Mouse (Mus musculus): ENCODE results near the gene Hoxc13.
A peak's percentile ranks its signal among the peaks of the same experiment; 100 is the strongest.

DNA sequence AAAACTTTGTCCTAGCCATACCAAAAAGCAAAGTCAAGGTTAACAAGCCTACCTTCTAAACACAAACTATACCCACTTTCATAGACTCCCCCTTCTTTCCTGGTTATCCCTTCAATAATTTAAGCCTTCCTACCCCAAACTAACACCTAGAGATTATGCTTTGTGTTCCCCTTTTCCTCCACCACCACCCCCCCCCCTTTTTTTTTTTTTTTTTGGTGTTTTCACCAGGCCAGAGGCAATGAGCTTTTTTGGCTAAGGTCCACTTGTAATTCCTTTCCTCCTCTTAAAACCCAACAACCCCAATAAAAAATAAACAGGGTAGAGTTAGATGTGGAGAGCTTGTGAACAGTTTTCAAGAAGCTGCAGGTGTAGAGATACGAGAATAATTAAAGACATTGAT, 48.4 kb downstream of the Hoxc13 start:
- no peak for TF ChIP-seq UBTF (IDR thresholded peaks at IDR 0.05; ENCODE audit: borderline replicate concordance, insufficient read depth, low read depth, low read length)
- TF ChIP-seq ZMIZ1 (IDR thresholded peaks at IDR 0.05; ENCODE audit: low read depth, low read length) = no peak
- no peak for TF ChIP-seq POLR2AphosphoS5 (IDR thresholded peaks at IDR 0.05; ENCODE audit: borderline replicate concordance, low read depth, low read length)
- no peak for TF ChIP-seq GABPA (IDR thresholded peaks at IDR 0.05; ENCODE audit: low read depth, low read length)
- TF ChIP-seq CHD1 (IDR thresholded peaks at IDR 0.05; ENCODE audit: low read depth, low read length) = no peak
- TF ChIP-seq POLR2A (IDR thresholded peaks at IDR 0.05; ENCODE audit: control insufficient read depth in 1 of 2, insufficient read depth in 1 of 2, low read depth in 1 of 2, low read length in 2 of 2, poor library complexity in 1 of 2) = no peak
- no peak for TF ChIP-seq MAX (IDR thresholded peaks at IDR 0.05; ENCODE audit: low read length)
- TF ChIP-seq CTCF (IDR thresholded peaks at IDR 0.05 in 2 of 3, conservative IDR thresholded peaks at IDR 0.05 in 1 of 3; ENCODE audit: control insufficient read depth in 1 of 3, insufficient read depth in 1 of 3, low read depth in 2 of 3, low read length in 3 of 3, poor library complexity in 1 of 3, severe bottlenecking in 1 of 3) = no peak
- TF ChIP-seq E2F4 (IDR thresholded peaks at IDR 0.05; ENCODE audit: borderline replicate concordance, low read depth, low read length) = no peak
- TF ChIP-seq CHD2 (IDR thresholded peaks at IDR 0.05; ENCODE audit: low read length) = no peak
- TF ChIP-seq MXI1 (IDR thresholded peaks at IDR 0.05; ENCODE audit: low read depth, low read length) = no peak
- no peak for TF ChIP-seq EP300 (IDR thresholded peaks at IDR 0.05; ENCODE audit: low read depth in 1 of 2, low read length in 2 of 2)
- peak; percentile 97 for TF ChIP-seq ZNF384 (IDR thresholded peaks at IDR 0.05; ENCODE audit: low read depth, low read length)
- no peak for TF ChIP-seq GATA1 (IDR thresholded peaks at IDR 0.05; ENCODE audit: low read depth, low read length)

Data from MEL (cell line).